Mouse (Mus musculus) MEL (cell line): ENCODE data around the gene Ap1g1. TPM values are rescaled to one million over a fixed set of nuclear protein-coding genes. Genes with fewer than 3 reads are reported as not detected.

Experiments used
- DNase-seq: peaks from one replicate; pipeline ENCODE4 v3.0.0; 2011; ENCODE audit warnings: low read depth, low spot score
- H3K27ac ChIP-seq: 2 replicates; pipeline ENCODE4 v1.5.1; 2012; ENCODE audit warnings: low read depth, mild to moderate bottlenecking, control low read depth, low read length, moderate library complexity; ENCODE audit not compliant: control insufficient read depth
- H3K27me3 ChIP-seq, 2 experiments: fragments of 150-350 bp in 1 of 2; sonication (generic) in 1 of 2; 2 replicates each; pipeline ENCODE4 v1.6.1; 2012; ENCODE audit warnings: low read length in 2 of 2, mild to moderate bottlenecking in 2 of 2, improper control_type of control experiment in 1 of 2, moderate library complexity in 1 of 2; ENCODE audit not compliant: insufficient read depth in 2 of 2, control insufficient read depth in 1 of 2
- H3K36me3 ChIP-seq, 2 experiments: 2 replicates each; pipeline ENCODE4 v1.6.1; 2012 to 2014; ENCODE audit warnings: low read length in 2 of 2, improper control_type of control experiment in 1 of 2, inconsistent platforms in 1 of 2, mild to moderate bottlenecking in 1 of 2; ENCODE audit not compliant: insufficient read depth in 2 of 2, control insufficient read depth in 1 of 2
- H3K4me1 ChIP-seq, 2 experiments: fragments of 150-350 bp in 1 of 2; sonication (generic) in 1 of 2; 2 replicates each; pipeline ENCODE4 v1.6.1; 2012; ENCODE audit warnings: low read length in 2 of 2, improper control_type of control experiment in 1 of 2, mild to moderate bottlenecking in 1 of 2; ENCODE audit not compliant: insufficient read depth in 2 of 2, control insufficient read depth in 1 of 2
- H3K4me3 ChIP-seq, 2 experiments: fragments of 150-350 bp in 1 of 2; sonication (generic) in 1 of 2; 2 replicates each; pipeline ENCODE4 v1.5.1; 2012; ENCODE audit warnings: low read depth in 2 of 2, low read length in 2 of 2, mild to moderate bottlenecking in 2 of 2, moderate library complexity in 2 of 2, control low read depth in 1 of 2, improper control_type of control experiment in 1 of 2; ENCODE audit not compliant: control insufficient read depth in 1 of 2, insufficient read depth in 1 of 2
- H3K79me2 ChIP-seq: 2 replicates; pipeline ENCODE4 v1.6.1; 2012; ENCODE audit warnings: mild to moderate bottlenecking, low read length, moderate library complexity; ENCODE audit not compliant: control insufficient read depth, poor library complexity, insufficient read depth
- H3K9ac ChIP-seq: 2 replicates; pipeline ENCODE4 v1.6.1; 2012; ENCODE audit warnings: low read depth, mild to moderate bottlenecking, control low read depth, low read length, moderate library complexity; ENCODE audit not compliant: control insufficient read depth, poor library complexity, severe bottlenecking
- H3K9me3 ChIP-seq: fragments of 150-350 bp; sonication (generic); replicated peaks from 2 replicates; pipeline ENCODE4 v1.6.1; 2012; ENCODE audit warnings: mild to moderate bottlenecking, low read length, improper control_type of control experiment, moderate library complexity; ENCODE audit not compliant: insufficient read depth
- CHD2 ChIP-seq: IDR thresholded peaks from 2 replicates; pipeline ENCODE4 v1.6.1; 2011; ENCODE audit warnings: low read length, improper control_type of control experiment
- CTCF ChIP-seq, 3 experiments: IDR thresholded peaks in 2 of 3; conservative IDR thresholded peaks in 1 of 3; 2 replicates each; pipeline ENCODE4 v1.5.1; 2011 to 2012; ENCODE audit warnings: low read length in 3 of 3, low read depth in 2 of 3, mild to moderate bottlenecking in 2 of 3, improper control_type of control experiment in 1 of 3, inconsistent platforms in 1 of 3, mixed read lengths in 1 of 3, moderate library complexity in 1 of 3; ENCODE audit not compliant: control insufficient read depth in 1 of 3, insufficient read depth in 1 of 3, poor library complexity in 1 of 3, severe bottlenecking in 1 of 3
- ETS1 ChIP-seq: IDR thresholded peaks from 2 replicates; pipeline ENCODE4 v1.6.1; 2012; ENCODE audit warnings: low read depth, mild to moderate bottlenecking, inconsistent platforms, low read length, improper control_type of control experiment, moderate library complexity
- GATA1 ChIP-seq: IDR thresholded peaks from 2 replicates; pipeline ENCODE4 v1.6.1; 2011; ENCODE audit warnings: low read depth, low read length, improper control_type of control experiment
- JUND ChIP-seq: IDR thresholded peaks from 2 replicates; pipeline ENCODE4 v1.6.1; 2011; ENCODE audit warnings: low read depth, mild to moderate bottlenecking, improper control_type of control experiment, low read length
- POLR2A ChIP-seq, 2 experiments: IDR thresholded peaks; 2 replicates each; pipeline ENCODE4 v1.6.1; 2011 to 2012; ENCODE audit warnings: low read length in 2 of 2, mild to moderate bottlenecking in 2 of 2, control low read depth in 1 of 2, improper control_type of control experiment in 1 of 2, low read depth in 1 of 2, moderate library complexity in 1 of 2; ENCODE audit not compliant: control insufficient read depth in 1 of 2, insufficient read depth in 1 of 2, poor library complexity in 1 of 2
- RCOR1 ChIP-seq: IDR thresholded peaks from 2 replicates; pipeline ENCODE4 v1.6.1; 2012; ENCODE audit warnings: low read depth, mild to moderate bottlenecking, inconsistent platforms, low read length, improper control_type of control experiment
- SIN3A ChIP-seq: IDR thresholded peaks from 2 replicates; pipeline ENCODE4 v1.6.1; 2012; ENCODE audit warnings: low read length, improper control_type of control experiment, inconsistent platforms
- TBP ChIP-seq: IDR thresholded peaks from 2 replicates; pipeline ENCODE4 v1.8.0; 2011; ENCODE audit warnings: low read depth, low read length, improper control_type of control experiment
- TCF12 ChIP-seq: IDR thresholded peaks from 2 replicates; pipeline ENCODE4 v1.6.1; 2014; ENCODE audit warnings: low read depth, mild to moderate bottlenecking, inconsistent platforms, low read length, improper control_type of control experiment, moderate library complexity
- UBTF ChIP-seq: IDR thresholded peaks from 2 replicates; pipeline ENCODE4 v1.6.1; 2012; ENCODE audit warnings: low read depth, mild to moderate bottlenecking, inconsistent platforms, low read length, improper control_type of control experiment, moderate library complexity, borderline replicate concordance; ENCODE audit not compliant: insufficient read depth
- ZMIZ1 ChIP-seq: IDR thresholded peaks from 2 replicates; pipeline ENCODE4 v1.6.1; 2012; ENCODE audit warnings: low read depth, mild to moderate bottlenecking, inconsistent platforms, low read length, improper control_type of control experiment, moderate library complexity
- polyA plus RNA-seq, 2 experiments: library from polyadenylated mRNA; stranded (reverse) in 1 of 2; unstranded in 1 of 2; fragments of >175 nt in 1 of 2; fragments of >200 nt in 1 of 2; gene quantifications; 2 replicates each; pipeline versions ENCODE4 v1.2.1 to v1.2.4; 2012; ENCODE audit warnings: low replicate concordance in 2 of 2, low read depth in 1 of 2; ENCODE audit not compliant: insufficient read length in 2 of 2, insufficient read depth in 1 of 2, missing spikeins in 1 of 2
- total RNA-seq: library from RNA; depleted of rRNA; stranded (reverse); fragments of 300-350 nt; gene quantifications from 2 replicates; pipeline ENCODE4 v1.2.3, GENCODE M21; 2012

The Ap1g1 gene
- total and polyA plus RNA-seq, 3 experiments = 34.6 to 456 (median 46.6) TPM

DNA sequence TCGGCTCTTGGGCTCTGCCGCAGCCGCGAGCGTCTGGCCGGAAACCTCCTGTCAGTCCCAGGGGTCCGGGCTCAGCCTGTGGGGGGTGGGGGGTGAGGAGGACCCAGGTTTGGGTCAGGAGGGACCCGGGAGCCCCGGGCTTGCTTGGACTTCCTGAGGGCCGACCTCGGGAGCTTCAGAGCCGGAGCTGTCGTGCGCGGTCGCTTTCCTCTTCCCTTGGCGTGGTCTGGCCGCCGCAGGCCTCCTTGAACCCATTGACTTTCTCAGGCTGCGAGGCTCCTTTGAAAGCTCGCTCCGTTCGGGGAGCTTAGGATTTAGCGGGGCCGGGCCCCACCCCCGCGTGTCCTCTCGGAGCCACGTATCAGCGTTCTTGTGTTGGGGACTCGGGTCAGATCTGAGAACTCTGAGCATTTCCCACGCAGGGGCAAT lies 653 bp downstream of the Ap1g1 start:
- H3K4me1 ChIP-seq = peaks cover 2 to 17% of the 10 kb centered on the region in 2 experiments; a peak in 2 of 4 replicates
- peak overlapping the region; percentile 88 to 99 for H3K4me3 ChIP-seq
- peak overlapping the region; percentile 92 for H3K9ac ChIP-seq
- H3K27me3 ChIP-seq = peaks cover 3% of the 10 kb centered on the region in 2 experiments; a peak in 3 of 4 replicates
- DNase-seq = peak; percentile 62
- TF ChIP-seq POLR2A (IDR thresholded peaks at IDR 0.05; ENCODE audit: control insufficient read depth in 1 of 2, insufficient read depth in 1 of 2, low read depth in 1 of 2, low read length in 2 of 2, poor library complexity in 1 of 2) = 0 out of 4 replicates have a peak, but pooled peaks of 1 of the 2 experiments have one; percentile 8
- no peak for TF ChIP-seq RCOR1
- H3K36me3 ChIP-seq = peaks cover 0 to 29% of the 10 kb centered on the region in 2 experiments; a peak in 2 of 4 replicates
- H3K79me2 ChIP-seq = peaks cover 45% of the 10 kb centered on the region
- H3K9me3 ChIP-seq = no peaks in the 10 kb centered on the region
- peak overlapping the region; percentile 49 for H3K27ac ChIP-seq

DNA sequence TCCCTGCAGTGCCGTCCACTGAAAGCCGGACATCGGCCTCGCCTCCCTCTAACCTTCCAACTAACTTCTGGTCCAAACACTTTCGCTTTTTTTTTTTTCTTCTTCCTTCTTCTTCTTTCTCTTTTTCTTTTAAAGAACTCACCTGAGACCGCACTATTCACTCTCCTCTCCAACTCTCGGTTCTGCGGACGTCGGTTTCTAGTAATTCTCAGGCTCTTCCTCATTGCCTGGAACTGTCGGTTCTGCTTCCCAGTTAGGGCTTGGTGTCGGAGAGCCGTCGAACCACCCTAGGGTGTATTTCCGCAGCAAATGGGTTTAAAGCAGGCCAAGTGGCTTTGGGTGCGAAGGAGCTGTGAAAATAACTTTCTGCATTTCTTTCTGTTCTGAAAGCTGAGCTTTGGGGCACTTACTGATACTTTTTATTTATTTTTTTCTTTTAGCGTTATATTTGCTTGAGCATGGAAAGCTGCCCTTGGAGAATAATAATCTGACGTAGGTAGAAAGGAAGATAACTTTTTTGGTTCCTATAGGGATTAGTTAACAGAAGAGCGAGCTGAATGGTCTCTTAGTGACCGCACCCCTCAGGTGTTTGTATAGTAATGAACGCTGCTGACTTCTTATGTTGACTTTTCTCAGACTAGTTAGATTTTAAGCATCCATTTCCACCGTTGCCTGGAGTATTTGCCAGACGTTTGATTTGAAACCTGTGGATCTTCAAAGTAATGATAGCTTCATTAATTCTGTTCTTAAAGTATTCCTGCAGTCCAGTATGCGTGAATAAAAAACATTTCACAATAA lies 1.3 kb downstream of the Ap1g1 start:
- Histone ChIP-seq H3K4me1 (peaks cover 2 to 21% of the 10 kb centered on the region in 2 experiments; a peak in 2 of 4 replicates), H3K9me3 (no peaks in the 10 kb centered on the region), H3K79me2 (peaks cover 49% of the 10 kb centered on the region), H3K36me3 (peaks cover 0 to 34% of the 10 kb centered on the region in 2 experiments; a peak in 2 of 4 replicates), H3K27ac (peak overlapping the region; percentile 49), H3K4me3 (peak overlapping the region; percentile 88 to 99), H3K9ac (peak overlapping the region; percentile 92), H3K27me3 (peaks cover 3% of the 10 kb centered on the region in 2 experiments; a peak in 3 of 4 replicates)
- peak; percentile 41 for DNase-seq
- TF ChIP-seq SIN3A (peak; percentile 24; the same call in 1 of the 2 replicates), TCF12 (no peak), CTCF (IDR thresholded peaks at IDR 0.05 in 2 of 3, conservative IDR thresholded peaks at IDR 0.05 in 1 of 3; ENCODE audit: control insufficient read depth in 1 of 3, insufficient read depth in 1 of 3, low read depth in 2 of 3, low read length in 3 of 3, poor library complexity in 1 of 3, severe bottlenecking in 1 of 3) (no peak), ETS1 (no peak), JUND (no peak), ZMIZ1 (no peak), CHD2 (no peak), UBTF (0 out of 2 replicates have a peak, but pooled peaks have one; percentile 17)

DNA sequence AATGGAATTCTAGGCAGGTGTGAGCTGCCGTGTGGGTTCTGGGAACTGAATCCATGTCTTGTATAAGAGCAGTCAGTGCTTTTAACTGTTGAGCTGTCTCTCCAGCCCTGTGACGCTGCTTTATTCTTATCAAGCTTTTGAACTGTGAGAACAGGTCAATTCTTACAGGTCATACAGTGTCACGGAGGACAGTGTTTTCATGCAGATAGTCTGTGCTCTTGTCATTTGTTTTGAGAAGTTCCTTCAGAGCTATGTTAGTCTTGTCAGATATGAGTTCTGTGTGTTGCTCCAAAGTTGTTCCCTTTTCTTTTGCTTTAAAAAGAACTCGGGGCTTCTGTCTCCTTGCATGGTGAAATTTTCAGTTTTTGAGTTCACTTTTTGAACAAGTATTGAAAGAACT lies 2.2 kb downstream of the Ap1g1 start:
- DNase-seq = peak; percentile 63
- peaks cover under 1 to 3% of the 10 kb centered on the region in 2 experiments; a peak in 2 of 4 replicates for H3K27me3 ChIP-seq
- peaks cover 2 to 21% of the 10 kb centered on the region in 2 experiments; a peak in 2 of 4 replicates for H3K4me1 ChIP-seq
- H3K79me2 ChIP-seq = peaks cover 56% of the 10 kb centered on the region
- no peaks in the 10 kb centered on the region for H3K9me3 ChIP-seq
- no peak for TF ChIP-seq TBP
- peak; percentile 69; the same call in 1 of the 2 replicates for TF ChIP-seq SIN3A
- peak; percentile 36; the same call in 1 of the 2 replicates for TF ChIP-seq GATA1
- peak; percentile 28; the same call in 1 of the 2 replicates for TF ChIP-seq ETS1
- H3K9ac ChIP-seq = peak overlapping the region; percentile 28
- H3K4me3 ChIP-seq = peak overlapping the region; percentile 88 to 99
- no peak overlapping the region for H3K27ac ChIP-seq
- peaks cover 0 to 38% of the 10 kb centered on the region in 2 experiments; a peak in 2 of 4 replicates for H3K36me3 ChIP-seq
